Mouse (Mus musculus): ENCODE data around the gene Defa2. TPM values are rescaled to one million over a fixed set of nuclear protein-coding genes. Genes with fewer than 3 reads are reported as not detected.

The Defa2 gene
- polyA plus RNA-seq (2015; fragmentation: Illumina TruSeq; extraction: RNeasy Lipid Tissue Mini Kit (QIAGEN cat#74804); ENCODE audit: insufficient read depth, low read depth, low replicate concordance) = not detected

DNA sequence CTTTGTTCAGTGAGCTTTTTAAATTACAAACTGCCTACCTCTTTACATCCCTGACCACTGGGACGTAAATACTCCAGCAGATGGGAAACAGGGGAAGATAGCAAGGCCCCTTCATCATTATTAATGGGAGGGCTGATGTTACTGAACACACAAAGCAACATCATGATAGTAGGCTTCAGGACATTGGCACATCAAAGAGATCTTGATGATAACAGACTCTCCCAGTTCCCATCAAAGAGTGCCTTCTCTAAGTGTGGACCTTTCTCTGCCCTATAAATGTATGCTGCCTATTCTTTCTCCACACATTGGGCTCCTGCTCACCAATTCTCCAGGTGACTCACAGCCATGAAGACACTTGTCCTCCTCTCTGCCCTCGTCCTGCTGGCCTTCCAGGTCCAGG is at the start of gene Defa2:
Gene Defa2 (plus strand): TSS at position 301 of the 400 bp plus-strand sequence.

DNA sequence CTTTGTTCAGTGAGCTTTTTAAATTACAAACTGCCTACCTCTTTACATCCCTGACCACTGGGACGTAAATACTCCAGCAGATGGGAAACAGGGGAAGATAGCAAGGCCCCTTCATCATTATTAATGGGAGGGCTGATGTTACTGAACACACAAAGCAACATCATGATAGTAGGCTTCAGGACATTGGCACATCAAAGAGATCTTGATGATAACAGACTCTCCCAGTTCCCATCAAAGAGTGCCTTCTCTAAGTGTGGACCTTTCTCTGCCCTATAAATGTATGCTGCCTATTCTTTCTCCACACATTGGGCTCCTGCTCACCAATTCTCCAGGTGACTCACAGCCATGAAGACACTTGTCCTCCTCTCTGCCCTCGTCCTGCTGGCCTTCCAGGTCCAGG is 13.2 kb downstream of the Defa2 start, which contains the start of gene Defa33:
Gene Defa33 (plus strand): TSS at position 301 of the 400 bp plus-strand sequence.

DNA sequence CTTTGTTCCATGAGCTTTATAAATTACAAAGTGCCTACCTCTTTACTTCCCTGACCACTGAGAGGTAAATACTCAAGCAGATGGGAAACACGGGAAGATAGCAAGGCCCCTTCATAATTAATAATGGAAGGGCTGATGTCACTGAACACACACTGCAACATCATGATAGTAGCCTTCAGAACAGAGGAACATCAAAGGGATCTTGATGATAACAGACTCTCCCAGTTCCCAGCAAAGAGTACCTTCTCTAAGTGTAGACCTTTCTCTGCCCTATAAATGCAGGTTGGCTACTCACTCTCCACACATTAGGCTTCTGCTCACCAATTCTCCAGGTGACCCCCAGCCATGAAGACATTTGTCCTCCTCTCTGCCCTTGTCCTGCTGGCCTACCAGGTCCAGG is 48.8 kb downstream of the Defa2 start, which contains the start of gene Defa36:
Gene Defa36 (plus strand): TSS at position 301 of the 400 bp plus-strand sequence.

Other genes with a start within 250 kb of the Defa2 start
- not detected for gene Defa30, start 243.9 kb upstream of the Defa2 start, polyA plus RNA-seq (2015; fragmentation: Illumina TruSeq; extraction: RNeasy Lipid Tissue Mini Kit (QIAGEN cat#74804); ENCODE audit: insufficient read depth, low read depth, low replicate concordance)
- gene Defa22, start 216.2 kb upstream of the Defa2 start, polyA plus RNA-seq (2015; fragmentation: Illumina TruSeq; extraction: RNeasy Lipid Tissue Mini Kit (QIAGEN cat#74804); ENCODE audit: insufficient read depth, low read depth, low replicate concordance) = not detected
- not detected for gene Defa31, start 186.9 kb upstream of the Defa2 start, polyA plus RNA-seq (2015; fragmentation: Illumina TruSeq; extraction: RNeasy Lipid Tissue Mini Kit (QIAGEN cat#74804); ENCODE audit: insufficient read depth, low read depth, low replicate concordance)
- gene Gm15293, start 177.0 kb upstream of the Defa2 start, polyA plus RNA-seq (2015; fragmentation: Illumina TruSeq; extraction: RNeasy Lipid Tissue Mini Kit (QIAGEN cat#74804); ENCODE audit: insufficient read depth, low read depth, low replicate concordance) = not detected
- not detected for gene Gm15292, start 128.8 kb upstream of the Defa2 start, polyA plus RNA-seq (2015; fragmentation: Illumina TruSeq; extraction: RNeasy Lipid Tissue Mini Kit (QIAGEN cat#74804); ENCODE audit: insufficient read depth, low read depth, low replicate concordance)
- not detected for gene Defa27, start 63.0 kb upstream of the Defa2 start, polyA plus RNA-seq (2015; fragmentation: Illumina TruSeq; extraction: RNeasy Lipid Tissue Mini Kit (QIAGEN cat#74804); ENCODE audit: insufficient read depth, low read depth, low replicate concordance)
- not detected for gene Defa29, start 51.5 kb upstream of the Defa2 start, polyA plus RNA-seq (2015; fragmentation: Illumina TruSeq; extraction: RNeasy Lipid Tissue Mini Kit (QIAGEN cat#74804); ENCODE audit: insufficient read depth, low read depth, low replicate concordance)
- gene Defa33, start 13.3 kb downstream of the Defa2 start, polyA plus RNA-seq (2015; fragmentation: Illumina TruSeq; extraction: RNeasy Lipid Tissue Mini Kit (QIAGEN cat#74804); ENCODE audit: insufficient read depth, low read depth, low replicate concordance) = not detected
- not detected for gene Defa36, start 48.9 kb downstream of the Defa2 start, polyA plus RNA-seq (2015; fragmentation: Illumina TruSeq; extraction: RNeasy Lipid Tissue Mini Kit (QIAGEN cat#74804); ENCODE audit: insufficient read depth, low read depth, low replicate concordance)
- not detected for gene Gm7849, start 78.0 kb downstream of the Defa2 start, polyA plus RNA-seq (2015; fragmentation: Illumina TruSeq; extraction: RNeasy Lipid Tissue Mini Kit (QIAGEN cat#74804); ENCODE audit: insufficient read depth, low read depth, low replicate concordance)
- not detected for gene Defa20, start 130.7 kb downstream of the Defa2 start, polyA plus RNA-seq (2015; fragmentation: Illumina TruSeq; extraction: RNeasy Lipid Tissue Mini Kit (QIAGEN cat#74804); ENCODE audit: insufficient read depth, low read depth, low replicate concordance)
- gene Defa32, start 150.5 kb downstream of the Defa2 start, polyA plus RNA-seq (2015; fragmentation: Illumina TruSeq; extraction: RNeasy Lipid Tissue Mini Kit (QIAGEN cat#74804); ENCODE audit: insufficient read depth, low read depth, low replicate concordance) = not detected
- not detected for gene Defa37, start 186.9 kb downstream of the Defa2 start, polyA plus RNA-seq (2015; fragmentation: Illumina TruSeq; extraction: RNeasy Lipid Tissue Mini Kit (QIAGEN cat#74804); ENCODE audit: insufficient read depth, low read depth, low replicate concordance)
- gene Defa28, start 204.5 kb downstream of the Defa2 start, polyA plus RNA-seq (2015; fragmentation: Illumina TruSeq; extraction: RNeasy Lipid Tissue Mini Kit (QIAGEN cat#74804); ENCODE audit: insufficient read depth, low read depth, low replicate concordance) = not detected
- gene Gm7861, start 216.0 kb downstream of the Defa2 start, polyA plus RNA-seq (2015; fragmentation: Illumina TruSeq; extraction: RNeasy Lipid Tissue Mini Kit (QIAGEN cat#74804); ENCODE audit: insufficient read depth, low read depth, low replicate concordance) = not detected
- not detected for gene Defa26, start 239.7 kb downstream of the Defa2 start, polyA plus RNA-seq (2015; fragmentation: Illumina TruSeq; extraction: RNeasy Lipid Tissue Mini Kit (QIAGEN cat#74804); ENCODE audit: insufficient read depth, low read depth, low replicate concordance)